Comparison of ENCODE assay signal across 13 mouse cellular contexts in genomic region chr9:21100447-21101161, GRCm38 (mm10). TPM values are rescaled to one million over a fixed set of nuclear protein-coding genes. Genes with fewer than 3 reads are reported as not detected.
DNase-seq lines count a peak whose midpoint lies in the region; ATAC-seq lines count a peak whose summit lies in the region.
"Had no signal": no experiment of that assay in that cellular context is flagged by ENCODE, and none has a peak within 500 bp of the region (broad histone marks: within the 10 kb centered on the region; RNA-seq: fewer than 3 reads in every experiment).

No protein-coding gene starts in this region.

- no peak overlapping the region for H3K4me3 ChIP-seq in intestine, embryonic 16.5 days (ENCODE audit: low read length)
- no peak overlapping the region for H3K4me3 ChIP-seq in intestine, embryonic 15.5 days (replicated peaks)
- H3K4me3 ChIP-seq in liver, embryonic 15.5 days (replicated peaks), result no peak overlapping the region
- H3K4me3 ChIP-seq: embryonic facial prominence, embryonic 15.5 days had no signal

- no peaks in the 10 kb centered on the region for H3K27me3 ChIP-seq in intestine, embryonic 16.5 days (replicated peaks; ENCODE audit: control insufficient read depth, insufficient read depth, low read length)
- H3K27me3 ChIP-seq in intestine, embryonic 15.5 days (replicated peaks), result no peaks in the 10 kb centered on the region
- no peaks in the 10 kb centered on the region for H3K27me3 ChIP-seq in liver, embryonic 15.5 days
- H3K27me3 ChIP-seq: embryonic facial prominence, embryonic 15.5 days had no signal

- DNase-seq in retina, embryonic 14.5 days (ENCODE audit: low spot score), result no peak
- no peak for DNase-seq in urinary bladder, postnatal 4 days (ENCODE audit: low spot score in 2 of 2)
- DNase-seq in frontal cortex, adult 2 months (ENCODE audit: extremely low spot score in 1 of 2, low spot score in 1 of 2), result no peak
- DNase-seq: gastrocnemius, postnatal 25 days; kidney, postnatal 10 days; right cerebral cortex, postnatal 25 days; thymus, postnatal 36 days had no signal

- H3K27ac ChIP-seq in intestine, embryonic 16.5 days (ENCODE audit: low read length), result no peak overlapping the region
- H3K27ac ChIP-seq in intestine, embryonic 15.5 days, result no peak overlapping the region
- no peak overlapping the region for H3K27ac ChIP-seq in liver, embryonic 15.5 days (replicated peaks)
- H3K27ac ChIP-seq: embryonic facial prominence, embryonic 15.5 days had no signal

- 0 out of 2 replicates have a peak, but pooled peaks have one; percentile 32 for ATAC-seq in intestine, embryonic 16.5 days
- ATAC-seq in intestine, embryonic 15.5 days, result no peak
- ATAC-seq in CD4-positive, CD25-positive, alpha-beta regulatory T cell, adult 4 months, result peak; percentile 47
- peak; percentile 51 to 55 for ATAC-seq in hematopoietic stem cell, adult 5-6 weeks (replicated peaks in 1 of 2; ENCODE audit: insufficient read depth in 1 of 2, low FRiP score in 2 of 2, low TSS enrichment in 1 of 2, low read depth in 1 of 2, poor library complexity in 2 of 2, severe bottlenecking in 2 of 2)
- peak; percentile 31; the same call in 1 of the 2 replicates for ATAC-seq in liver, embryonic 15.5 days (ENCODE audit: insufficient read depth)

- H3K36me3 ChIP-seq in intestine, embryonic 16.5 days (ENCODE audit: control insufficient read depth, insufficient read depth, low read length), result no peaks in the 10 kb centered on the region
- H3K36me3 ChIP-seq in intestine, embryonic 15.5 days, result no peaks in the 10 kb centered on the region
- H3K36me3 ChIP-seq in liver, embryonic 15.5 days (replicated peaks), result no peaks in the 10 kb centered on the region
- H3K36me3 ChIP-seq: embryonic facial prominence, embryonic 15.5 days had no signal

- H3K9ac ChIP-seq in intestine, embryonic 16.5 days (ENCODE audit: low read depth, low read length), result no peak overlapping the region; the same call in 1 of the 2 replicates
- no peak overlapping the region for H3K9ac ChIP-seq in intestine, embryonic 15.5 days
- H3K9ac ChIP-seq in liver, embryonic 15.5 days, result 0 out of 2 replicates have a peak overlapping the region, but pooled peaks have one; percentile 0
- H3K9ac ChIP-seq: embryonic facial prominence, embryonic 15.5 days had no signal

- no peaks in the 10 kb centered on the region for H3K9me3 ChIP-seq in intestine, embryonic 16.5 days (ENCODE audit: control insufficient read depth, low read length)
- no peaks in the 10 kb centered on the region for H3K9me3 ChIP-seq in intestine, embryonic 15.5 days
- no peaks in the 10 kb centered on the region for H3K9me3 ChIP-seq in liver, embryonic 15.5 days (replicated peaks)
- H3K9me3 ChIP-seq: embryonic facial prominence, embryonic 15.5 days had no signal

- H3K4me2 ChIP-seq in intestine, embryonic 16.5 days (ENCODE audit: low read depth, low read length), result no peak overlapping the region
- H3K4me2 ChIP-seq in intestine, embryonic 15.5 days (replicated peaks), result no peak overlapping the region; the same call in 1 of the 2 replicates
- peak overlapping the region; percentile 46 for H3K4me2 ChIP-seq in liver, embryonic 15.5 days
- H3K4me2 ChIP-seq: embryonic facial prominence, embryonic 15.5 days had no signal

- WGBS in intestine, embryonic 16.5 days, result 40% methylated on average over 15 of the region's 15 CpGs
- 35% methylated on average over 15 of the region's 15 CpGs for WGBS in intestine, embryonic 15.5 days
- WGBS in liver, embryonic 15.5 days (ENCODE audit: insufficient replicate concordance), result 15% methylated on average over 15 of the region's 15 CpGs

- H3K4me1 ChIP-seq in intestine, embryonic 16.5 days (ENCODE audit: control insufficient read depth, insufficient read depth, low read length), result peaks cover 4% of the 10 kb centered on the region; the same call in 1 of the 2 replicates
- H3K4me1 ChIP-seq in intestine, embryonic 15.5 days (replicated peaks), result 0 out of 2 replicates have a peak, but pooled peaks cover 5% of the 10 kb centered on the region
- H3K4me1 ChIP-seq in liver, embryonic 15.5 days (replicated peaks), result peaks cover 50% of the 10 kb centered on the region

RNA-seq across cellular contexts. Expression of gene Raver1, which starts 8.8 kb away (rescaled TPM):
- 57.7 and 64.7 TPM in 2 replicates for polyA plus RNA-seq in intestine, embryonic 16.5 days (2015; fragmentation: Nextera tagmentation; extraction: Ambion mirVana)
- 64.5 and 66.5 TPM in 2 replicates for polyA plus RNA-seq in intestine, embryonic 15.5 days (2015; fragmentation: Nextera tagmentation; extraction: Ambion mirVana)
- 10 to 100 TPM; 18.5 to 21.1 TPM for polyA plus RNA-seq in CD4-positive, CD25-positive, alpha-beta regulatory T cell, adult 4 months (2017; shearing (Covaris generic))
- total RNA-seq in hematopoietic stem cell, adult 5-6 weeks (2017), result 13.1 and 23.3 TPM in 2 replicates
- 21.7 and 23.4 TPM in 2 replicates for polyA plus RNA-seq in liver, embryonic 15.5 days (2015; fragmentation: Nextera tagmentation; extraction: Ambion mirVana)
- 27.9 and 28.2 TPM in 2 replicates for polyA plus RNA-seq in frontal cortex, adult 2 months (2012; rRNA removed)

RNA-seq across cellular contexts. Expression of gene Gm38431, which starts 8.8 kb away (rescaled TPM):
- polyA plus RNA-seq in intestine, embryonic 16.5 days (2015; fragmentation: Nextera tagmentation; extraction: Ambion mirVana), result 2.5 and 2.9 TPM in 2 replicates
- polyA plus RNA-seq in intestine, embryonic 15.5 days (2015; fragmentation: Nextera tagmentation; extraction: Ambion mirVana), result 1.0 and 2.4 TPM in 2 replicates
- 1 to 10 TPM in 1 of 2 experiments, under 1 TPM in 1; 0.20 to 2.9 TPM for polyA plus RNA-seq in CD4-positive, CD25-positive, alpha-beta regulatory T cell, adult 4 months (2017; shearing (Covaris generic))
- 3.3 and 13.1 TPM in 2 replicates for total RNA-seq in hematopoietic stem cell, adult 5-6 weeks (2017)
- 1.9 and 2.4 TPM in 2 replicates for polyA plus RNA-seq in liver, embryonic 15.5 days (2015; fragmentation: Nextera tagmentation; extraction: Ambion mirVana)
- 1.4 and 1.7 TPM in 2 replicates for polyA plus RNA-seq in frontal cortex, adult 2 months (2012; rRNA removed)

RNA-seq across cellular contexts. Expression of gene Fdx1l, which starts 27.2 kb away (rescaled TPM):
- 63.3 and 69.8 TPM in 2 replicates for polyA plus RNA-seq in intestine, embryonic 16.5 days (2015; fragmentation: Nextera tagmentation; extraction: Ambion mirVana)
- polyA plus RNA-seq in intestine, embryonic 15.5 days (2015; fragmentation: Nextera tagmentation; extraction: Ambion mirVana), result 57.3 and 68.2 TPM in 2 replicates
- 10 to 100 TPM; 13.9 to 16.5 TPM for polyA plus RNA-seq in CD4-positive, CD25-positive, alpha-beta regulatory T cell, adult 4 months (2017; shearing (Covaris generic))
- total RNA-seq in hematopoietic stem cell, adult 5-6 weeks (2017), result 33.6 and 45.2 TPM in 2 replicates
- 29.1 and 31.1 TPM in 2 replicates for polyA plus RNA-seq in liver, embryonic 15.5 days (2015; fragmentation: Nextera tagmentation; extraction: Ambion mirVana)
- polyA plus RNA-seq in frontal cortex, adult 2 months (2012; rRNA removed), result 123 and 124 TPM in 2 replicates

RNA-seq across cellular contexts. Expression of gene Gm49373, which starts 27.7 kb away (rescaled TPM):
- 0.44 and 0.55 TPM in 2 replicates for polyA plus RNA-seq in intestine, embryonic 16.5 days (2015; fragmentation: Nextera tagmentation; extraction: Ambion mirVana)
- polyA plus RNA-seq in intestine, embryonic 15.5 days (2015; fragmentation: Nextera tagmentation; extraction: Ambion mirVana), result 0.40 and 0.59 TPM in 2 replicates
- polyA plus RNA-seq in CD4-positive, CD25-positive, alpha-beta regulatory T cell, adult 4 months (2017; shearing (Covaris generic)), result under 1 TPM in 1 of 2 experiments, not detected in 1; 0.75 TPM
- 0.44 TPM in 1 of 2 replicates, not detected in the other for total RNA-seq in hematopoietic stem cell, adult 5-6 weeks (2017)
- 0.18 and 0.50 TPM in 2 replicates for polyA plus RNA-seq in liver, embryonic 15.5 days (2015; fragmentation: Nextera tagmentation; extraction: Ambion mirVana)
- polyA plus RNA-seq in frontal cortex, adult 2 months (2012; rRNA removed), result 1.6 and 2.5 TPM in 2 replicates

RNA-seq across cellular contexts. Expression of gene Tyk2, which starts 30.4 kb away (rescaled TPM):
- polyA plus RNA-seq in intestine, embryonic 16.5 days (2015; fragmentation: Nextera tagmentation; extraction: Ambion mirVana), result 17.0 and 18.1 TPM in 2 replicates
- polyA plus RNA-seq in intestine, embryonic 15.5 days (2015; fragmentation: Nextera tagmentation; extraction: Ambion mirVana), result 13.6 and 15.7 TPM in 2 replicates
- 10 to 100 TPM; 35.2 to 77.5 TPM for polyA plus RNA-seq in CD4-positive, CD25-positive, alpha-beta regulatory T cell, adult 4 months (2017; shearing (Covaris generic))
- total RNA-seq in hematopoietic stem cell, adult 5-6 weeks (2017), result 12.2 and 19.4 TPM in 2 replicates
- 7.4 and 8.8 TPM in 2 replicates for polyA plus RNA-seq in liver, embryonic 15.5 days (2015; fragmentation: Nextera tagmentation; extraction: Ambion mirVana)
- polyA plus RNA-seq in frontal cortex, adult 2 months (2012; rRNA removed), result 16.5 and 19.1 TPM in 2 replicates
